Mouse (Mus musculus) erythroblast, embryonic 14.5 days (primary cell): ENCODE data around the gene Bcs1l.

ENCODE experiments used
- GATA1 ChIP-seq: IDR thresholded peaks from 2 replicates; pipeline ENCODE4 v1.6.1; 2012; ENCODE audit warnings: low read length, inconsistent platforms, mixed read lengths
- TAL1 ChIP-seq: IDR thresholded peaks from 3 replicates; pipeline ENCODE4 v1.6.1; 2012; ENCODE audit warnings: low read length, inconsistent platforms, mixed read lengths

DNA sequence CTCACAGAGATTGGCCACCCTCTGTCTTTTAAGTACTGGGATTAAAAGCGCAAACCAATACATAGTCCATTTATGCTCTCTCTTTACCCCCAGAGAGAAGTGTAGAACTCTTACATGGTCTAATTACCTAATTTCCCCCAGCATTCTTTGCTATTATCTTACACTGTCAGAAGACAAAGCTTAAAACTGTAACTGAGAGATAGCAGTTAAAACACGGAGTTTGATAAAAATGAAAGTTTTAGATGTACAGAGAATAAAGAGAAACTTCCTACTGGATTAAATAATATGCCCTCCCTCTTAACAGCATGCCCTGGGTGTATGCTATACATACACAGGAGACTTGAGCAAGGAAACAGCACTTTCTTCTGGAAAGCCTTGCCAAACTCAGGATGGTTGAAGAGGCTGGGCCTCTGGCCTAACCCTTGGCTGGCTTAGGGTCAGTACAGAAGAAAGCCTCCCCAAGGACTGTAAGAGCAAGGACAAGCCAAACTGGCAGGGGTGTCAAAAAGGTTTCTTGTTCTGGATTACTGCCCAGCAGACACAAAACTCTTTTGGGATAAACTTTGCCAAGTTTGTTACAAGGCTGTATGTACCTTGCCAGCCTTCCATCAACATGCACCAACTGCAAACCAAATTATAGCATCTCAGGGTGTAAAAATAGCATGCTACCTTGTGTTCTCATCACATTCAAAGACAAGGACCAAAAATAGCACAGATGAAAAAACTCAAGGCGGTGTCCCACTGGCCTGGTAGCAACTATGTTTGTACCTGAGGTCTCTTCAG lies 3.3 kb upstream of the Bcs1l start:
- TF ChIP-seq TAL1: no peak; the same call in 2 of the 3 replicates
- no peak for TF ChIP-seq GATA1
